Mouse (Mus musculus): ENCODE data around the gene Fbxo40. TPM values are rescaled to one million over a fixed set of nuclear protein-coding genes. Genes with fewer than 3 reads are reported as not detected.

The Fbxo40 gene
- total and polyA plus RNA-seq, 3 experiments, result 0.11 TPM; not detected in 2

DNA sequence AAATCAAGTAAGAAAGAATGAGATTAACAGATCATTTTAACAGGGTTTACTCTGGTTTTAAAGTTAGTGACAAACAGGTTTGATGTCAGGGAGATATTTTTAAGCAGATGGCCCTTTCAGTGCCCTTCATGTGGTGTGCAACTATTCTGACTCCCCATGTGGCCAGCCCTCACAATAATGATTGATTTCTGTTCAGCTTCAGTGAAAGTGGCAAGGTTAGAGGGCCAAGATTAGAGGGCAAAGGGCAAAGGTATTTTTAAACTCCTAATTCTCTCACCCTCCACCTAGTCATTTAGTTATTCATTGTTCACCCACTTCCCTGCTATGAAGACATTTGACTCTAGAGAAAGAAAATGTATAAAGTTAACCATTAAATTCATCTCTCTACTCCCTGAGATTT, 2.2 kb downstream of the Fbxo40 start:
- TF ChIP-seq GATA2 (IDR thresholded peaks at IDR 0.05; ENCODE audit: borderline replicate concordance, low read depth, low read length) (no peak), TAL1 (conservative IDR thresholded peaks at IDR 0.05; ENCODE audit: low read depth, low read length) (no peak), GATA1 (IDR thresholded peaks at IDR 0.05; ENCODE audit: borderline replicate concordance, low read length) (no peak), CTCF (IDR thresholded peaks at IDR 0.05; ENCODE audit: low read depth, low read length) (no peak), POLR2AphosphoS5 (IDR thresholded peaks at IDR 0.05; ENCODE audit: insufficient replicate concordance, low read depth, low read length) (no peak)

GRCm38 (mm10) chr16:36987399-36987798, 2.9 kb downstream of the Fbxo40 start:
- ATAC-seq (ENCODE audit: extremely low read depth, insufficient number of reproducible peaks, low FRiP score, poor library complexity, severe bottlenecking) (no peak), DNase-seq (ENCODE audit: low spot score) (no peak)
- Histone ChIP-seq H3K27me3 (ENCODE audit: insufficient read depth, low read length) (peaks cover 9% of the 10 kb centered on the region; the same call in 1 of the 2 replicates), H3K36me3 (replicated peaks) (no peaks in the 10 kb centered on the region), H3K4me3 (ENCODE audit: low read depth, low read length) (no peak overlapping the region), H3K4me1 (ENCODE audit: insufficient read depth, low read depth, low read length) (peaks cover 4% of the 10 kb centered on the region), H3K9me3 (replicated peaks) (no peaks in the 10 kb centered on the region)
- no peak for TF ChIP-seq POLR2AphosphoS5 (IDR thresholded peaks at IDR 0.05; ENCODE audit: insufficient replicate concordance, low read depth, low read length)
- no peak for TF ChIP-seq GATA2 (IDR thresholded peaks at IDR 0.05; ENCODE audit: borderline replicate concordance, low read depth, low read length)
- TF ChIP-seq GATA1 (IDR thresholded peaks at IDR 0.05; ENCODE audit: borderline replicate concordance, low read length), result no peak
- TF ChIP-seq TAL1 (conservative IDR thresholded peaks at IDR 0.05; ENCODE audit: low read depth, low read length), result no peak
- TF ChIP-seq CTCF (IDR thresholded peaks at IDR 0.05; ENCODE audit: low read depth, low read length), result no peak

More for the DNA sequence above, 2.2 kb downstream of the Fbxo40 start:
- peaks cover 9% of the 10 kb centered on the region for H3K27me3 ChIP-seq (ENCODE audit: insufficient read depth, low read length)
- H3K4me3 ChIP-seq (ENCODE audit: low read depth, low read length), result no peak overlapping the region
- no peaks in the 10 kb centered on the region for H3K36me3 ChIP-seq (replicated peaks)
- H3K4me1 ChIP-seq (ENCODE audit: insufficient read depth, low read depth, low read length), result peaks cover 4% of the 10 kb centered on the region
- H3K9me3 ChIP-seq (replicated peaks), result no peaks in the 10 kb centered on the region
- ATAC-seq (ENCODE audit: extremely low read depth, insufficient number of reproducible peaks, low FRiP score, poor library complexity, severe bottlenecking) (no peak), DNase-seq (ENCODE audit: low spot score) (no peak)

GRCm38 (mm10) chr16:36985636-36986042, 4.6 kb downstream of the Fbxo40 start:
- DNase-seq (ENCODE audit: low spot score) (no peak), ATAC-seq (ENCODE audit: extremely low read depth, insufficient number of reproducible peaks, low FRiP score, poor library complexity, severe bottlenecking) (no peak)
- no peak for TF ChIP-seq TAL1 (conservative IDR thresholded peaks at IDR 0.05; ENCODE audit: low read depth, low read length)
- Histone ChIP-seq H3K36me3 (replicated peaks) (no peaks in the 10 kb centered on the region), H3K27me3 (ENCODE audit: insufficient read depth, low read length) (peaks cover 9% of the 10 kb centered on the region; the same call in 1 of the 2 replicates), H3K4me3 (ENCODE audit: low read depth, low read length) (no peak overlapping the region), H3K4me1 (ENCODE audit: insufficient read depth, low read depth, low read length) (peaks cover 4% of the 10 kb centered on the region), H3K9me3 (replicated peaks) (no peaks in the 10 kb centered on the region)

DNA sequence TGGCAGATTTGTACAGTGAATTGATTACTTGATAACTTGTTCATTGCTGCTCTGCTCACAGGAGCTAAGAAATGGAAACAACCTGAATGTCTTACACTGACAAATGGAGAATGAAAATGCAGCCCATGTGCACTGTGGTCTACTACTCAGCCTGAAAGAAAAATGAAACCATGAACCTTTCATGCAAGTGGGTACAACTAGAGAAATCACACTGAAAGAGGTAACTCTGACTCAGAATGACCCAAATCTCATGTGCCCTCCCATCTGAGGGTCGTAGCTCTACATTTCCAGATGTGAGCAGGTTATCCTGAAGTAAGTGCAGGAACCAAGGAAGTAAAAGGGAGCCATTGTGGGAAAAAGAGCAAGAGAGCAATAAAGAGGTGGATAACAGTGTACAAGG, 6.5 kb downstream of the Fbxo40 start:
- ATAC-seq (ENCODE audit: extremely low read depth, insufficient number of reproducible peaks, low FRiP score, poor library complexity, severe bottlenecking), result no peak
- TF ChIP-seq GATA1 (IDR thresholded peaks at IDR 0.05; ENCODE audit: borderline replicate concordance, low read length), result no peak
- TF ChIP-seq CTCF (IDR thresholded peaks at IDR 0.05; ENCODE audit: low read depth, low read length), result no peak
- TF ChIP-seq TAL1 (conservative IDR thresholded peaks at IDR 0.05; ENCODE audit: low read depth, low read length), result no peak
- TF ChIP-seq GATA2 (IDR thresholded peaks at IDR 0.05; ENCODE audit: borderline replicate concordance, low read depth, low read length), result no peak
- Histone ChIP-seq H3K9me3 (replicated peaks) (no peaks in the 10 kb centered on the region), H3K4me1 (ENCODE audit: insufficient read depth, low read depth, low read length) (peaks cover 4% of the 10 kb centered on the region; the same call in 1 of the 2 replicates), H3K27me3 (ENCODE audit: insufficient read depth, low read length) (peaks cover 3% of the 10 kb centered on the region; the same call in 1 of the 2 replicates), H3K4me3 (ENCODE audit: low read depth, low read length) (no peak overlapping the region), H3K36me3 (replicated peaks) (no peaks in the 10 kb centered on the region)
- no peak for DNase-seq (ENCODE audit: low spot score)

DNA sequence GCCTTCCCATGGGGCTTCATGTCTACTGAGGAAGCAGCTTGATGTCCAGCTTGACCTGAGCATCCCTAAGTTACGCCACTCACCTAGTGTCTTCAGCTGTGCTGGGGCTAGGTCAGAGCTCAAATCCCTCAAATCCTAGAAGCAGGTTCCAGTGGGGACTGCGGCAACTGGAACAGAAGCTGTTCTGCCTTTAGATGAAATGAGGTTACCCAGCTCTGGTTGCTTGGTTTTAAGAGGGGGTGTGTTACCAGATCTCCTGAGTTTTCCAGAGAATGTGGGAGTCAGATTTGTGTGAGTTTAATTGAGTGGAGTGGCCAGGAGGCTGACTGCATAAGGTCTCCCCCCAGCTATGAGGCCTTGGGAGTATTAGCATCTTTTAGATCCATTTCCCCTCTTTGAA, 11.1 kb downstream of the Fbxo40 start:
- H3K4me3 ChIP-seq (ENCODE audit: low read depth, low read length), result no peak overlapping the region
- no peaks in the 10 kb centered on the region for H3K36me3 ChIP-seq (replicated peaks)
- no peak for TF ChIP-seq GATA2 (IDR thresholded peaks at IDR 0.05; ENCODE audit: borderline replicate concordance, low read depth, low read length)
- no peak for TF ChIP-seq CTCF (IDR thresholded peaks at IDR 0.05; ENCODE audit: low read depth, low read length)
- no peak for TF ChIP-seq GATA1 (IDR thresholded peaks at IDR 0.05; ENCODE audit: borderline replicate concordance, low read length)
- TF ChIP-seq TAL1 (conservative IDR thresholded peaks at IDR 0.05; ENCODE audit: low read depth, low read length), result no peak
- TF ChIP-seq POLR2AphosphoS5 (IDR thresholded peaks at IDR 0.05; ENCODE audit: insufficient replicate concordance, low read depth, low read length), result no peak
- 0 out of 2 replicates have a peak, but pooled peaks cover 3% of the 10 kb centered on the region for H3K27me3 ChIP-seq (ENCODE audit: insufficient read depth, low read length)
- no peaks in the 10 kb centered on the region for H3K4me1 ChIP-seq (ENCODE audit: insufficient read depth, low read depth, low read length)
- DNase-seq (ENCODE audit: low spot score) (no peak), ATAC-seq (ENCODE audit: extremely low read depth, insufficient number of reproducible peaks, low FRiP score, poor library complexity, severe bottlenecking) (no peak)
- no peaks in the 10 kb centered on the region for H3K9me3 ChIP-seq (replicated peaks)

- TF ChIP-seq CTCF (IDR thresholded peaks at IDR 0.05; ENCODE audit: low read depth, low read length) (no peak), TAL1 (conservative IDR thresholded peaks at IDR 0.05; ENCODE audit: low read depth, low read length) (no peak), GATA1 (IDR thresholded peaks at IDR 0.05; ENCODE audit: borderline replicate concordance, low read length) (no peak), POLR2AphosphoS5 (IDR thresholded peaks at IDR 0.05; ENCODE audit: insufficient replicate concordance, low read depth, low read length) (no peak)
- ATAC-seq (ENCODE audit: extremely low read depth, insufficient number of reproducible peaks, low FRiP score, poor library complexity, severe bottlenecking) (no peak), DNase-seq (ENCODE audit: low spot score) (no peak)
- H3K27me3 ChIP-seq (ENCODE audit: insufficient read depth, low read length), result no peaks in the 10 kb centered on the region
- no peaks in the 10 kb centered on the region for H3K4me1 ChIP-seq (ENCODE audit: insufficient read depth, low read depth, low read length)
- H3K9me3 ChIP-seq (replicated peaks), result no peaks in the 10 kb centered on the region
- peaks cover 28% of the 10 kb centered on the region for H3K36me3 ChIP-seq (replicated peaks)
- no peak overlapping the region for H3K4me3 ChIP-seq (ENCODE audit: low read depth, low read length)
These were observed 26.9 kb downstream of the Fbxo40 start for GRCm38 (mm10) chr16:36963415-36963814.

DNA sequence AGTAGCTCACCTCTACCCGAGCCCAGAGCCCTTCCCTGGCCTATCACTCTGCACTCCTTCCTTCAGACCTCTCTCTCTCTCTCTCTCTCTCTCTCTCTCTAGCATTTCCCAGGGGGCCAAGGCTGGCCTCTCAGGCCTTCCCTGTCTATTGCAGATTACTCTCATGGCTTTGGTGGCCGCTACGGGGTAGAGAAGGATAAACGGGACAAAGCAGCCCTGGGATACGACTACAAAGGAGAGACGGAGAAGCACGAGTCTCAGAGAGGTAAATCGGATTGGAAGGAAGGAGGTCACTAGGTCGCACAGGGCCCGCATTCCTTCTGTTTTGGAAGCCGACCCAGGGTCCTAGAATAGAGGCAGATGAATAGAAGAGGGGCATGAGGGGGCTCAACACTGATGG, 35.2 kb downstream of the Fbxo40 start:
- no peak for ATAC-seq (ENCODE audit: extremely low read depth, insufficient number of reproducible peaks, low FRiP score, poor library complexity, severe bottlenecking)
- Histone ChIP-seq H3K36me3 (replicated peaks) (peaks cover 23% of the 10 kb centered on the region), H3K4me3 (ENCODE audit: low read depth, low read length) (no peak overlapping the region), H3K27me3 (ENCODE audit: insufficient read depth, low read length) (peaks cover 3% of the 10 kb centered on the region; the same call in 1 of the 2 replicates), H3K4me1 (ENCODE audit: insufficient read depth, low read depth, low read length) (no peaks in the 10 kb centered on the region), H3K9me3 (replicated peaks) (no peaks in the 10 kb centered on the region)
- TF ChIP-seq GATA2 (IDR thresholded peaks at IDR 0.05; ENCODE audit: borderline replicate concordance, low read depth, low read length) (no peak), CTCF (IDR thresholded peaks at IDR 0.05; ENCODE audit: low read depth, low read length) (no peak), GATA1 (IDR thresholded peaks at IDR 0.05; ENCODE audit: borderline replicate concordance, low read length) (no peak)
- DNase-seq (ENCODE audit: low spot score), result no peak
